Mouse (Mus musculus) Patski (cell line): ENCODE data around the gene Ctsg. TPM values are rescaled to one million over a fixed set of nuclear protein-coding genes. Genes with fewer than 3 reads are reported as not detected.
"Not testable (repeated sequence)": the region's sequence is repeated elsewhere in the genome, so short reads cannot be mapped to it uniquely, and the experiment has no call there.

Source experiments
- ATAC-seq: fragments of 100-300 bp; one replicate; pipeline ENCODE4 v1.8.0; 2021
- CTCF ChIA-PET: fragments of 350-600 bp; sonication (Branson Sonifier 250); formaldehyde crosslinking; loops from one replicate; lab custom pipeline; 2022; ENCODE audit warnings: inconsistent platforms; lab: Charles Lee
- POLR2A ChIA-PET: fragments of 350-600 bp; sonication (Branson Sonifier 250); formaldehyde crosslinking; loops from one replicate; lab custom pipeline; 2022; ENCODE audit warnings: antibody characterized with exemption, inconsistent platforms; lab: Charles Lee
- DNase-seq: peaks from one replicate; pipeline ENCODE4 v3.0.0-alpha.2; 2011; ENCODE audit warnings: low read depth, low spot score
- H3K27me3 ChIP-seq: fragments of 371-371 bp; one replicate; pipeline ENCODE4 v1.5.1; 2021
- CTCF ChIP-seq: fragments of 100-300 bp; IDR thresholded peaks from one replicate; pipeline ENCODE4 v1.5.1; 2021
- in situ Hi-C: fragments of 300-500 bp; cut with MboI; formaldehyde crosslinking; loops from 3 replicates; pipeline ENCODE4 v1.11.1; 2018; ENCODE audit warnings: low pct_unique_long_range_greater_than_20kb, mixed read lengths
- polyA plus RNA-seq: library from polyadenylated mRNA; unstranded; gene quantifications from one replicate; pipeline ENCODE4 v1.2.3, GENCODE M21; 2021

Ctsg gene
- polyA plus RNA-seq, 1 experiment from 2014 or later, result not detected

- no peak for ATAC-seq
These were observed 4.8 kb downstream of the Ctsg start for GRCm38 (mm10) chr14:56097597-56097996.

GRCm38 (mm10) chr14:56093353-56093752 lies 9.0 kb downstream of the Ctsg start:
- CTCF ChIA-PET, result no interaction called here
- no peaks in the 10 kb centered on the region for H3K27me3 ChIP-seq
- DNase-seq (no peak), ATAC-seq (no peak)
- POLR2A ChIA-PET, result no interaction called here
- in situ Hi-C loops, result no loop called here
- no peak for TF ChIP-seq CTCF

More at GRCm38 (mm10) chr14:56097597-56097996, 4.8 kb downstream of the Ctsg start:
- ChIA-PET POLR2A (no interaction called here), CTCF (no interaction called here)
- in situ Hi-C loops, result no loop called here
- DNase-seq, result no peak
- H3K27me3 ChIP-seq, result no peaks in the 10 kb centered on the region
- no peak for TF ChIP-seq CTCF

- CTCF ChIA-PET, result no interaction called here
- POLR2A ChIA-PET, result no interaction called here
- in situ Hi-C loops, result no loop called here
- TF ChIP-seq CTCF, result no peak
- no peaks in the 10 kb centered on the region for H3K27me3 ChIP-seq
- ATAC-seq (no peak), DNase-seq (no peak)
These were observed 15.7 kb downstream of the Ctsg start for GRCm38 (mm10) chr14:56086711-56087110.

- POLR2A ChIA-PET, result no interaction called here
- H3K27me3 ChIP-seq, result no peaks in the 10 kb centered on the region
- DNase-seq (no peak), ATAC-seq (no peak)
- in situ Hi-C loops, result no loop called here
- no peak for TF ChIP-seq CTCF
- CTCF ChIA-PET, result no interaction called here
These were observed 17.2 kb downstream of the Ctsg start, which contains the start of gene Mcpt8 for GRCm38 (mm10) chr14:56085167-56085566. Gene Mcpt8 (minus strand): TSS chr14:56085273.

GRCm38 (mm10) chr14:56082016-56082415 lies 20.4 kb downstream of the Ctsg start:
- DNase-seq (no peak), ATAC-seq (no peak)
- ChIA-PET POLR2A (no interaction called here), CTCF (interaction anchor here (1.7 kb wide), 1 partner anchor 26 kb away, joined by 4 read pairs; no protein-coding TSS in a partner anchor)
- in situ Hi-C loops, result no loop called here
- TF ChIP-seq CTCF, result no peak
- no peaks in the 10 kb centered on the region for H3K27me3 ChIP-seq

GRCm38 (mm10) chr14:56062213-56062612 lies 40.2 kb downstream of the Ctsg start, which contains the start of gene Mcpt4:
Gene Mcpt4 (minus strand): TSS chr14:56062313.
- ATAC-seq, DNase-seq, CTCF ChIA-PET, in situ Hi-C loops, POLR2A ChIA-PET: not testable (repeated sequence)
- peaks cover 10% of the 10 kb centered on the region for H3K27me3 ChIP-seq

GRCm38 (mm10) chr14:56057722-56058121 lies 44.7 kb downstream of the Ctsg start:
- DNase-seq (no peak), ATAC-seq (no peak)
- peaks cover 10% of the 10 kb centered on the region for H3K27me3 ChIP-seq
- in situ Hi-C loops, result no loop called here
- POLR2A ChIA-PET, result no interaction called here
- TF ChIP-seq CTCF, result no peak
- CTCF ChIA-PET, result no interaction called here

- in situ Hi-C loops, result no loop called here
- no peak for TF ChIP-seq CTCF
- ATAC-seq (no peak), DNase-seq (no peak)
- CTCF ChIA-PET, result interaction anchor here (1.3 kb wide), 1 partner anchor 27 kb away, joined by 4 read pairs; no protein-coding TSS in a partner anchor
- POLR2A ChIA-PET, result no interaction called here
- peaks cover 2% of the 10 kb centered on the region for H3K27me3 ChIP-seq
These were observed 47.0 kb downstream of the Ctsg start for GRCm38 (mm10) chr14:56055408-56055807.

Other genes starting within 250 kb of the Ctsg start
- gene Nynrin, start 248.6 kb downstream of the Ctsg start, polyA plus RNA-seq, result not detected
- 0.12 TPM for gene Cbln3, start 218.2 kb downstream of the Ctsg start, polyA plus RNA-seq
- gene Khnyn, start 217.6 kb downstream of the Ctsg start, polyA plus RNA-seq, result 16.2 TPM
- gene Sdr39u1, start 202.3 kb downstream of the Ctsg start, polyA plus RNA-seq, result 42.4 TPM
- gene Cma1, start 157.9 kb downstream of the Ctsg start, polyA plus RNA-seq, result not detected
- gene Cma2, start 151.6 kb downstream of the Ctsg start, polyA plus RNA-seq, result not detected
- not detected for gene Mcpt1, start 84.6 kb downstream of the Ctsg start, polyA plus RNA-seq
- not detected for gene Mcpt9, start 72.1 kb downstream of the Ctsg start, polyA plus RNA-seq
- not detected for gene Mcpt2, start 60.5 kb downstream of the Ctsg start, polyA plus RNA-seq
- not detected for gene Mcpt4, start 40.3 kb downstream of the Ctsg start, polyA plus RNA-seq
- 0.50 TPM for gene Mcpt8, start 17.3 kb downstream of the Ctsg start, polyA plus RNA-seq
- gene Gzme, start 18.1 kb upstream of the Ctsg start, polyA plus RNA-seq, result 59.1 TPM
- gene Gzmd, start 30.0 kb upstream of the Ctsg start, polyA plus RNA-seq, result 4.2 TPM
- 5.3 TPM for gene Gzmg, start 57.0 kb upstream of the Ctsg start, polyA plus RNA-seq
- gene Gzmn, start 72.0 kb upstream of the Ctsg start, polyA plus RNA-seq, result 0.06 TPM
- 2.8 TPM for gene Gzmf, start 108.8 kb upstream of the Ctsg start, polyA plus RNA-seq
- gene Gzmc, start 132.1 kb upstream of the Ctsg start, polyA plus RNA-seq, result not detected
- 0.06 TPM for gene Gzmb, start 159.7 kb upstream of the Ctsg start, polyA plus RNA-seq